Mouse (Mus musculus): ENCODE data around the gene Colgalt1.
A peak's percentile ranks its signal among the peaks of the same experiment; 100 is the strongest.

Colgalt1 gene

GRCm38 (mm10) chr8:71629096-71629697, 18.4 kb downstream of the Colgalt1 start:
- peak; percentile 88 for DNase-seq

GRCm38 (mm10) chr8:71629781-71630212, 19.0 kb downstream of the Colgalt1 start:
- DNase-seq: no peak

GRCm38 (mm10) chr8:71630761-71631160, 20.0 kb downstream of the Colgalt1 start:
- no peak for DNase-seq

- no peak for DNase-seq
These were observed 21.1 kb downstream of the Colgalt1 start for GRCm38 (mm10) chr8:71631897-71632296.

- no peak for DNase-seq
These were observed 22.4 kb downstream of the Colgalt1 start for GRCm38 (mm10) chr8:71633164-71633563.

GRCm38 (mm10) chr8:71633981-71634667, 23.3 kb downstream of the Colgalt1 start:
- DNase-seq: no peak

GRCm38 (mm10) chr8:71637149-71638095, 26.6 kb downstream of the Colgalt1 start:
- DNase-seq: no peak

GRCm38 (mm10) chr8:71638321-71638720, 27.5 kb downstream of the Colgalt1 start:
- DNase-seq: no peak

GRCm38 (mm10) chr8:71639318-71639717, 28.5 kb downstream of the Colgalt1 start:
- no peak for DNase-seq

GRCm38 (mm10) chr8:71645510-71645909, 34.7 kb downstream of the Colgalt1 start:
- no peak for DNase-seq

GRCm38 (mm10) chr8:71654600-71654999, 43.8 kb downstream of the Colgalt1 start:
- no peak for DNase-seq

GRCm38 (mm10) chr8:71657816-71658215, 47.0 kb downstream of the Colgalt1 start:
- no peak for DNase-seq

GRCm38 (mm10) chr8:71658515-71659049, 47.8 kb downstream of the Colgalt1 start:
- DNase-seq: no peak

- DNase-seq: peak; percentile 57
These were observed 49.0 kb downstream of the Colgalt1 start for GRCm38 (mm10) chr8:71659751-71660150.

GRCm38 (mm10) chr8:71660325-71661120, 49.7 kb downstream of the Colgalt1 start:
- peak; percentile 87 for DNase-seq

- no peak for DNase-seq
These were observed 54.7 kb downstream of the Colgalt1 start for GRCm38 (mm10) chr8:71665331-71666130.

- no peak for DNase-seq
These were observed 56.1 kb downstream of the Colgalt1 start for GRCm38 (mm10) chr8:71666855-71667254.

GRCm38 (mm10) chr8:71667256-71667655, 56.5 kb downstream of the Colgalt1 start:
- DNase-seq: no peak

GRCm38 (mm10) chr8:71668220-71668975, 57.6 kb downstream of the Colgalt1 start:
- peak; percentile 46 for DNase-seq

- DNase-seq: no peak
These were observed 59.4 kb downstream of the Colgalt1 start for GRCm38 (mm10) chr8:71670198-71670597.

Data from cerebellum, adult 8-10 months (tissue).